Mouse (Mus musculus): ENCODE data around the gene Umad1. TPM values are rescaled to one million over a fixed set of nuclear protein-coding genes. Genes with fewer than 3 reads are reported as not detected.

Umad1 gene
- polyA plus RNA-seq (2017; shearing (Covaris generic)), result 10 to 100 TPM in 1 of 3 experiments, 1 to 10 TPM in 2; 9.2 to 21.0 (median 9.5) TPM

GRCm38 (mm10) chr6:8259004-8259666 lies at the start of gene Umad1, which contains the start of the genes Rpa3 and Gm45062:
TSS of gene Umad1 (plus strand) at chr6:8259288.
TSS of gene Rpa3 (minus strand) at chr6:8259173.
TSS of gene Gm45062 (plus strand) at chr6:8259450.
- ATAC-seq, result peak; percentile 98

DNA sequence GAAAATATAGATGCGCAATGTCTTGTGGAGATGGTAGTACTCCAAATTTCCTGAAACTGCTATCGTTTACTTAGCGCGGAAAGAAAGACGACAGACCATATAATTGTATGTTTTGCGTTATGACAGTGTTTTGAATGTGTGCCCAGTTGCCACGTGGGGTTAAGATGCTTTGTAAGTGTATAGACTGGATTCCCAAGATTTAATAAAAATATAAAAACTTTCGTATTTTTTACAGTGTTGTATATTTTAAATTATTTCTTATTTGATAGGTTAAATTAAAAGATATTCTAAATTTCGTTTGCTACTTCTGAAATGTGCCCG lies 49.3 kb upstream of the Umad1 start:
- ATAC-seq, result peak; percentile 5

DNA sequence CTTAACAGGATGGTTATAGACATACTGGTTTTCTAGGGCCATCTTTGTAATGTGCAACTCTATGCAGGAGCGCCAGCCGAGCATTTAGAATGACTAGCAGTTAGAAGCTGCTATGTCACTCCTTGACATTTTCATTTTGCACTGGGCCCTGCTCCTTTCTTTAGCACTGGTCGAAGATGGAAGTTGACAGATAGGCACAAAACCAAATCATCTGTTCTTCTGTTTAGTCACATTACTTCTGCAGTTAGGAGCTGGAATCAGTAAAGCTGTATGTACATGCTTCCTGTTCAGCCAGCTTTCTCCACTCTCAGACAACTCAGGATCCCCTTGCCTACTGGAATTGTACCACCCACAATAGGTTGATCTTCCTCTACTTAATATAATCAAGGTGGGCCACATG lies 48.4 kb upstream of the Umad1 start:
- ATAC-seq, result no peak

GRCm38 (mm10) chr6:8227035-8227434 lies 32.1 kb upstream of the Umad1 start:
- ATAC-seq, result no peak

DNA sequence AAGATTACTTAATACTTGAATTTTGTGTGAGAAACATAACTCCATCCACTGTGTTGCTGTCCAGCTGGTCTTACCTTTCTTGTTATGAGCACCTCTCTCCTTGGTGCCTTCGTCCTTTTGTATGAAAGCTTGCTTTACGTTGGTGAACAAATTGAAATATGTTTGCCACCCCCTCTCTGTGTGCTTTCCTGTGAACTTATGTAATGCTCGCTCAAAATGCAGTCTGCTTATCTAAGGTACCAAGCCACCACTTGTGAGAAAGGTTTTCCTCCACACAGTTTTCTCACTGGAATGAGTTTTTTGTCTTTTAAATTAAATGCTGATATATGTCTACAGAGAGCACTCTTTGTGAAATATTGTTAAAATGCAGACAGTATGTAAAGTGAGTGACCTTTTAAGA lies 30.5 kb upstream of the Umad1 start:
- ATAC-seq, result no peak

- ATAC-seq, result no peak
Observed at GRCm38 (mm10) chr6:8258316-8258715, 772 bp upstream of the Umad1 start.

DNA sequence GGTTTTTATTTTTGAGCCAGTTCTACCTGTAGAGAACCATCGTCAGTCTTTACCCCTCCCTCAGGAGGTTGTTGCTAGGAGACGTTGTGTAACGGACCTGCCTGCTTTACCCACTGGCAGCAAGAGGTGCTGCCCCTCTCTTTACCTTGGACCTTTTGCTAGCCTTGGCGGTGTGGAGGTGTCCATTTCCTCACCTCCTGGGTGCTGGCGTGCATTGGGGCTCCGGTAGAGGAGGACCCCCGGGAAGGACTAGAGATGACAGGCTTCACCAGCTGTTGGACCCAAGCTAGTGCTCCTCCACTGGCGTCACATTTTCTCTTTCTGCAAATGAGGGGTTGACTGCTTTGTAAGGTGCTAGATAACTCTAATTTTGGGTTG lies 568 bp downstream of the Umad1 start:
- ATAC-seq, result peak; percentile 43

- no peak for ATAC-seq
Observed at GRCm38 (mm10) chr6:8271047-8271446, 12.0 kb downstream of the Umad1 start.

DNA sequence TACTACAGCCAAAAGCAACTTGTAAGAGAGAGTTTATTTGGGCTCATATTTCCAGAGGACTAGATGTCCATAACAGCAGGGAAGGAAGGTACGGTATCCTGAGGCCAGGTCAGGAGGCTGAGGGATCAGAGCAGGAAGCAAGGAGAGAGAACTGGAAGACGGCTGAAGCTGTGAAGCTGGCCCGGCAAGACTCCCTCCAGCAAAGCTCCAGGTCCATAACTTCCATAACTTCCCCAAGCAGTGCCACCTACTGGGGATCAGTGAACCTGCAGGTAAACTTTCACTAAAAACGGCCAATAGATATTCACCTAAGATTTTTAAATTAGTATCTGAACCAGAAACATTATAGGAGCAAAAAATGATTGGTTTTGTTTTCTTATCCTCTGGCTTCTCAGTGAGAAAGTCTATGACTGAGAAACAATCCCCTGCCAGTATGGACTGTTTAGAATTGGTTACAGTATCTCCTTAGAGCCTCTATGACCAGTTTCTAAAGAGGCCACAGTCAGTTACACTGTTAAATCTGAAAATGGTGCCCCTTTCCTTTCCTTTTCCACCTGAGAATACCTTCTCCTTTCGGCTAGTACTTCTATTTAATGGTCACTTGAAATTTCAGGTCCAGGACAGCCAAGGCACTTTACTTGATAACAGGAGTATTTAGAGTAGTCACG lies 15.4 kb downstream of the Umad1 start:
- peak; percentile 79 for ATAC-seq

DNA sequence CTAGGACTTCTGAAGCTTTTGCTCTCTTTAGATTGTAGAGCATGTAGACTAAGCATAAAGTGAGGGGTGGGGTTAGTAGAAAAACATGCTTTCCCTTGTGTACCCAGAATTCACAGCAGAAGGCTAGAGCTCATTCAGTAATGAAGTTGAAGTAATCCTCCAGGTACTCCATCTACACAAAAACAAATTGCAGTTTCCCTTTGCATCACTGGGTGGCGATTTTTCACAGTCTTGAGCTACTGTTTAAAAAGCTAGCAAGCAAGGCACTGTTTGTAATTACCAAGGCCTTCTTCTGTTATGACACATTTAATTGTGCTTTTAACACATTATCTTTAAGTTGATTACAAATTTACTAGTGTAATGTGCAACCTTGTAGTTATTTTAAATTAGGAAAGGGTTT lies 16.0 kb downstream of the Umad1 start:
- peak; percentile 75 for ATAC-seq

GRCm38 (mm10) chr6:8276431-8276830 lies 17.3 kb downstream of the Umad1 start:
- no peak for ATAC-seq

GRCm38 (mm10) chr6:8278426-8279002 lies 19.4 kb downstream of the Umad1 start:
- peak; percentile 41 for ATAC-seq

GRCm38 (mm10) chr6:8283255-8283654 lies 24.2 kb downstream of the Umad1 start:
- ATAC-seq, result peak; percentile 51

- no peak for ATAC-seq
Observed at GRCm38 (mm10) chr6:8285401-8285960, 26.4 kb downstream of the Umad1 start.

GRCm38 (mm10) chr6:8286146-8286545 lies 27.1 kb downstream of the Umad1 start:
- ATAC-seq, result no peak

DNA sequence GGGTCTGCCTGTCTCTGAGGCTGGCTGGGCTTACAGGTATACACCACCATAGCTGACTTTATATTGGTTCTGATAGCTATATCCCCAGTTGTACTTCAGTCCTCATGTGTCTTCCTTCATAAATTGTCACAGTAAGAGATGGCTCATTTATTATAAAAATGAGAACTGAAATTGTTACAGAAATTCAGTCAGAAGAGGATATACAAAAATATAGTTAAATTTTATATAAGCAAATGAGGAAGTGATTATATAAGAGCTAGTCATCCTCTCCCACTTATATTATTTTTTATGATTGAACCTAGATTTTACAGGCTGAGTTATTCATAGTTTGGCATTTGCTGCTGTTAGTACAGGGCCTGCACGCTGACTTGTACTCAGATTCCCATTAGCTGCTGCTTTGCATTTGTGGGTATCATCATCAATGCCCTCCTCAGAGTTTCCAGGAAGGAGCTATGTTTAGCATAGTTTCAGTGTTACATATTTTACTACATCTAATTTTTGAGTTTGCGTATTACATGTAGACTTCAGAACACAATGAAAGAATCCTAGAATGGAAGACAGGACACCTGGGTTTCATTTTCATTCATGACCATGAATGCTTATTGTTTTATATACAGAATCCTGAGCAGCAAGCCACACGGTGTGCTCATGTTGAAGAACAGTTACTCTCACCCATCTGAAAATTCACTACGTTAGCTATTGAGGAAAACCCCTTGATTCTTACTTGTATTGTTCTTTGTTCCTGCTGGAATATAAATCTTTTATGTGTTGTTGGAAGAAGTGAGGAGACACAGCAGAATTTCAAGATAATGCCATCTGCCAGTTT lies 29.9 kb downstream of the Umad1 start:
- ATAC-seq, result no peak

GRCm38 (mm10) chr6:8294048-8294784 lies 35.1 kb downstream of the Umad1 start:
- no peak for ATAC-seq

DNA sequence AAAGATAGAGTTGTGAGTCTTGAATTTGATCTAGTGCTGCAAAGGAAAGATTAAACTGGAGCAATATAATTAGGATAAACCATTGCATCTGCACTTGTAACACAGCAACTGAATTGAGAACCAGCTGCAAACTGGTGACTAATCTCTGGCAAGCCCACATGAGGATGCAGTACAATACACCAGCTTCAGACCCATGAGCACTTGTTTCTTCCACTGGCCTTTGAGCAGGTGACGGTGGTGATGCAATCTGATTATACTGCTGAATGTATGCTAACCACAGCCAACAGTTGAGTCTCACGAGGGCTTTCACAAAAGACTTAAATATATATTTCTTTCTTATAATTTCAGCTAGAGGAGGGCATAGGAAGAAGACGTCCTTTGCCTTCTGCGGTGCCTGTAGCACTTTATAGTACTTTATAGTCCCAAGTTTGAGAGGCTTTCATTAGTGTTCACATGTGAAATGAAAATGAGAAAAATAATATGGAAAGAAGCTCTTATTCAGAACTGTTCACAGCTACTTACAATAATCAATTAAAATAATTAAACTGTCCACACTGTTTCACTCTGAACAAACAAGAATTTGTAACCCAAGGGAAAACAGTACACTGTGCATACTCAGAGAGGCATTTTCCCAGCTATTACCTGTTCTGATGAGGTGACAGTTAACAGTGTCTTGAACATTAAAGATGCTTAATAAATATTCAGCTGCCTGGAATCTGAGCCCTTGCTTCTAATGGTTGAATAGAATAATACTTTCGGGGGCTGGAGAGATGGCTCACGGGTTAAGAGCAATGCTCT lies 40.2 kb downstream of the Umad1 start:
- peak; percentile 58 for ATAC-seq

DNA sequence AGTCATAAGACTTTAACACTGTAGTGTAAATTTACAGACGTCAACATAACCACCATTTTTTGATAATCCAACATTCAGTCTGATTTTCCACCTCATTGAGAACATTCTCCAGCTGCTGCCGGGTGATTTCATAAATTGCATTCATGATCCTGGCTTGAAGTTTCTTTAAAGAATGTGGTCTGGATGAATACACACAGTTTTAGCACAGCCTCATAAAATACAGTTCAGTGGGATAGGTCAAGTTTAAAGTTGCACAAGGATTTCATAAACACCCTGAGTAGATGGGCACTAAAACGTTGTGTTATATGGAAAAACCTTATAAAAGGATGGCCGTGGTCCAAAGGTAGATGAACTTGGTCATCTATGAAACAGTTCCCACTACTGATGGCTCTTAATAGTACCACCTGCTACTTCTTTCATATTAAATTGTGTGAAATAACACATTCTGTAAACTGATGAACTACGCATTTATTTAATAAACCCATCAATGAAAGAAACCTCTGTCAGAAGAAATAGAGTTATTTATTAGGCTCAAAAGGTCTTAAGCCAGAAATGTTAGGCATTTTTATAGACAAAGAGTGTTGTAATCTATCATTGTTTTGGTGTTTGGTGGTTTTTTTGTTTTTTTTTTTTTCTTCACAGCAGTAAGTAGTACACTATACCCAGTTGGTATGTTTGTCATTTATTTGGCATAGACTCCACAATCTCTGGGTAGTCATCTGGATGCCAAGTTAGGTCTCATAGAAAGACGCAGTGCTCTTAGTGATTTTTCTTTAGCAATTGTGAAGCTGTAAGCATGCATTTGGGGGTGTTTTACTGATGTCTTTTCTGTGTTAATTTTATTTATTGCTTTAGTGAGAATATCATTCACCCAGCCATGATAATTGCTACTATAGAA lies 49.0 kb downstream of the Umad1 start:
- no peak for ATAC-seq

- ATAC-seq, result no peak
Observed at GRCm38 (mm10) chr6:8312554-8312953, 53.5 kb downstream of the Umad1 start.
